Mouse (Mus musculus) thymus, adult 2 months (tissue): Measurements from ENCODE around the gene Olfr221. TPM values are rescaled to one million over a fixed set of nuclear protein-coding genes. Genes with fewer than 3 reads are reported as not detected.

Source experiments
- DNase-seq: peaks from one replicate; pipeline ENCODE4 v3.0.0; 2021
- H3K27ac ChIP-seq: fragments of 200-500 bp; 2 replicates; pipeline ENCODE4 v1.5.1; 2012; ENCODE audit warnings: low read length, control low read depth; ENCODE audit not compliant: control insufficient read depth, insufficient read depth
- H3K27me3 ChIP-seq: fragments of 200-500 bp; 2 replicates; pipeline ENCODE4 v1.6.1; 2012; ENCODE audit warnings: mild to moderate bottlenecking, low read length, moderate library complexity, mixed read lengths; ENCODE audit not compliant: control insufficient read depth, insufficient read depth
- H3K36me3 ChIP-seq: fragments of 200-500 bp; 2 replicates; pipeline ENCODE4 v1.6.1; 2012; ENCODE audit warnings: mild to moderate bottlenecking, low read length, moderate library complexity; ENCODE audit not compliant: control insufficient read depth, insufficient read depth
- H3K4me1 ChIP-seq: fragments of 200-500 bp; replicated peaks from 2 replicates; pipeline ENCODE4 v1.6.1; 2012; ENCODE audit warnings: low read length; ENCODE audit not compliant: control insufficient read depth, insufficient read depth
- H3K4me3 ChIP-seq: fragments of 200-500 bp; 2 replicates; pipeline ENCODE4 v1.5.1; 2012; ENCODE audit warnings: mild to moderate bottlenecking, low read length, control low read depth, moderate library complexity; ENCODE audit not compliant: control insufficient read depth, insufficient read depth
- CTCF ChIP-seq: fragments of 200-500 bp; IDR thresholded peaks from 2 replicates; pipeline ENCODE4 v1.5.1; 2012; ENCODE audit warnings: mild to moderate bottlenecking, control low read depth, low read length, moderate library complexity, borderline replicate concordance; ENCODE audit not compliant: control insufficient read depth, poor library complexity, insufficient read depth; ENCODE audit errors: extremely low read depth
- POLR2A ChIP-seq: fragments of 200-500 bp; IDR thresholded peaks from 2 replicates; pipeline ENCODE4 v1.6.1; 2012; ENCODE audit warnings: mild to moderate bottlenecking, low read length, control low read depth, moderate library complexity; ENCODE audit not compliant: control insufficient read depth, poor library complexity, insufficient read depth; ENCODE audit errors: extremely low read depth
- WGBS: fragments of 180-500 bp; shearing (Covaris S2); methylation state at CpG from one replicate; pipeline ENCODE4 v1.1.7; 2018; 5-methylcytosine and 5-hydroxymethylcytosine counted together
- polyA plus RNA-seq: library from polyadenylated mRNA; depleted of rRNA; stranded (reverse); fragments of >200 nt; gene quantifications from 2 replicates; pipeline ENCODE4 v1.2.3, GENCODE M21; 2012

The Olfr221 gene
- polyA plus RNA-seq, 1 experiment, result not detected

- H3K4me1 ChIP-seq, result peaks cover 25% of the 10 kb centered on the region
- H3K27ac ChIP-seq, result peak within 1 kb of the TSS; percentile 69
- H3K4me3 ChIP-seq, result peak within 1 kb of the TSS; percentile 49
- peak; percentile 9 for DNase-seq
- WGBS, result 26% methylated on average over 6 of the region's 6 CpGs
- TF ChIP-seq POLR2A (no peak), CTCF (no peak)
- H3K36me3 ChIP-seq, result no peaks in the 10 kb centered on the region
- H3K27me3 ChIP-seq, result no peaks in the 10 kb centered on the region
These were observed 26.7 kb downstream of the Olfr221 start, which contains the start of gene Tmem253 for GRCm38 (mm10) chr14:52015445-52016100. Tmem253 (plus strand) TSS chr14:52015658.

GRCm38 (mm10) chr14:52014761-52015311 lies 27.4 kb downstream of the Olfr221 start:
- peak overlapping the region; percentile 49 for H3K4me3 ChIP-seq
- TF ChIP-seq POLR2A, result no peak
- no peak for TF ChIP-seq CTCF
- peak; percentile 40 for DNase-seq
- H3K36me3 ChIP-seq, result no peaks in the 10 kb centered on the region
- no peaks in the 10 kb centered on the region for H3K27me3 ChIP-seq
- under 1% methylated on average over 28 of the region's 28 CpGs for WGBS
- peaks cover 32% of the 10 kb centered on the region for H3K4me1 ChIP-seq
- peak overlapping the region; percentile 69 for H3K27ac ChIP-seq

GRCm38 (mm10) chr14:52014271-52014760 lies 27.9 kb downstream of the Olfr221 start:
- peak overlapping the region; percentile 61 for H3K4me3 ChIP-seq
- 1% methylated on average over 12 of the region's 80 CpGs for WGBS
- H3K27ac ChIP-seq, result peak overlapping the region; percentile 69; the same call in 1 of the 2 replicates
- H3K4me1 ChIP-seq, result peaks cover 37% of the 10 kb centered on the region
- H3K27me3 ChIP-seq, result no peaks in the 10 kb centered on the region
- DNase-seq, result no peak
- no peaks in the 10 kb centered on the region for H3K36me3 ChIP-seq
- TF ChIP-seq CTCF (no peak), POLR2A (no peak)

GRCm38 (mm10) chr14:52013771-52014219 lies 28.5 kb downstream of the Olfr221 start:
- Histone ChIP-seq H3K4me3 (peak overlapping the region; percentile 61), H3K27me3 (no peaks in the 10 kb centered on the region), H3K27ac (peak overlapping the region; percentile 97), H3K36me3 (no peaks in the 10 kb centered on the region), H3K4me1 (peaks cover 37% of the 10 kb centered on the region)
- DNase-seq, result peak; percentile 84
- TF ChIP-seq CTCF (no peak), POLR2A (peak; percentile 73)
- WGBS, result under 1% methylated on average over 23 of the region's 24 CpGs

- no peak overlapping the region for H3K4me3 ChIP-seq
- peak overlapping the region; percentile 97 for H3K27ac ChIP-seq
- 87% methylated on average over 8 of the region's 8 CpGs for WGBS
- no peaks in the 10 kb centered on the region for H3K27me3 ChIP-seq
- DNase-seq, result peak; percentile 4
- TF ChIP-seq CTCF (no peak), POLR2A (no peak)
- H3K36me3 ChIP-seq, result no peaks in the 10 kb centered on the region
- peaks cover 36% of the 10 kb centered on the region for H3K4me1 ChIP-seq
These were observed 29.1 kb downstream of the Olfr221 start for GRCm38 (mm10) chr14:52013021-52013610.

GRCm38 (mm10) chr14:52012553-52012952 lies 29.7 kb downstream of the Olfr221 start:
- Histone ChIP-seq H3K4me1 (peaks cover 38% of the 10 kb centered on the region), H3K27ac (no peak overlapping the region; the same call in 1 of the 2 replicates), H3K4me3 (no peak overlapping the region), H3K36me3 (no peaks in the 10 kb centered on the region), H3K27me3 (no peaks in the 10 kb centered on the region)
- DNase-seq, result no peak
- WGBS, result 95% methylated on average over 5 of the region's 5 CpGs
- TF ChIP-seq CTCF (no peak), POLR2A (no peak)
